Mouse (Mus musculus): ENCODE results near the gene Vps37c. TPM values are rescaled to one million over a fixed set of nuclear protein-coding genes. Genes with fewer than 3 reads are reported as not detected.

Gene Vps37c
- polyA plus RNA-seq, 1 experiment from 2014 or later: 23.1 TPM

- 72% methylated on average over 4 of the region's 4 CpGs for whole genome bisulfite sequencing
- no peaks in the 10 kb centered on the region for H3K27me3 ChIP-seq (ENCODE audit: control insufficient read depth, insufficient read depth, low read length)
- H3K4me1 ChIP-seq (ENCODE audit: control insufficient read depth, insufficient read depth, low read length): no peaks in the 10 kb centered on the region
- no peak within 1 kb of the TSS for H3K27ac ChIP-seq (ENCODE audit: low read depth, low read length)
- H3K4me2 ChIP-seq (ENCODE audit: low read depth, low read length): no peak within 1 kb of the TSS
- ATAC-seq (ENCODE audit: low read depth): no peak
- H3K36me3 ChIP-seq (ENCODE audit: control insufficient read depth, insufficient read depth, low read length): no peaks in the 10 kb centered on the region
- H3K9me3 ChIP-seq (ENCODE audit: control insufficient read depth, low read length): no peaks in the 10 kb centered on the region
- H3K4me3 ChIP-seq (ENCODE audit: low read depth, low read length): no peak within 1 kb of the TSS
- H3K9ac ChIP-seq (replicated peaks; ENCODE audit: low read depth, low read length): no peak within 1 kb of the TSS
Observed at GRCm38 (mm10) chr19:10738811-10739210, 50.3 kb downstream of the Vps37c start, which contains the start of gene Cd5. TSS of gene Cd5 (minus strand) at chr19:10739002.

- 96% methylated on average over 4 of the region's 4 CpGs for WGBS
- H3K4me1 ChIP-seq (ENCODE audit: control insufficient read depth, insufficient read depth, low read length): no peaks in the 10 kb centered on the region
- H3K9ac ChIP-seq (replicated peaks; ENCODE audit: low read depth, low read length): no peak overlapping the region
- H3K4me3 ChIP-seq (ENCODE audit: low read depth, low read length): no peak overlapping the region
- no peak overlapping the region for H3K4me2 ChIP-seq (ENCODE audit: low read depth, low read length)
- H3K36me3 ChIP-seq (ENCODE audit: control insufficient read depth, insufficient read depth, low read length): no peaks in the 10 kb centered on the region
- H3K9me3 ChIP-seq (ENCODE audit: control insufficient read depth, low read length): no peaks in the 10 kb centered on the region
- no peak overlapping the region for H3K27ac ChIP-seq (ENCODE audit: low read depth, low read length)
- no peak for ATAC-seq (ENCODE audit: low read depth)
- no peaks in the 10 kb centered on the region for H3K27me3 ChIP-seq (ENCODE audit: control insufficient read depth, insufficient read depth, low read length)
Observed at GRCm38 (mm10) chr19:10739916-10740315, 51.4 kb downstream of the Vps37c start.

GRCm38 (mm10) chr19:10740641-10741440, 52.3 kb downstream of the Vps37c start:
- no peak overlapping the region for H3K4me3 ChIP-seq (ENCODE audit: low read depth, low read length)
- no peak overlapping the region for H3K9ac ChIP-seq (replicated peaks; ENCODE audit: low read depth, low read length)
- H3K36me3 ChIP-seq (ENCODE audit: control insufficient read depth, insufficient read depth, low read length): no peaks in the 10 kb centered on the region
- no peak for ATAC-seq (ENCODE audit: low read depth)
- 47% methylated on average over 11 of the region's 11 CpGs for WGBS
- no peaks in the 10 kb centered on the region for H3K9me3 ChIP-seq (ENCODE audit: control insufficient read depth, low read length)
- no peak overlapping the region for H3K4me2 ChIP-seq (ENCODE audit: low read depth, low read length)
- H3K27me3 ChIP-seq (ENCODE audit: control insufficient read depth, insufficient read depth, low read length): no peaks in the 10 kb centered on the region
- no peak overlapping the region for H3K27ac ChIP-seq (ENCODE audit: low read depth, low read length)
- no peaks in the 10 kb centered on the region for H3K4me1 ChIP-seq (ENCODE audit: control insufficient read depth, insufficient read depth, low read length)

- Histone ChIP-seq H3K4me1 (ENCODE audit: control insufficient read depth, insufficient read depth, low read length) (no peaks in the 10 kb centered on the region), H3K27ac (ENCODE audit: low read depth, low read length) (no peak overlapping the region), H3K4me3 (ENCODE audit: low read depth, low read length) (no peak overlapping the region)
Observed at GRCm38 (mm10) chr19:10742145-10742544, 53.6 kb downstream of the Vps37c start.

GRCm38 (mm10) chr19:10742565-10742964, 54.0 kb downstream of the Vps37c start:
- Histone ChIP-seq H3K4me1 (ENCODE audit: control insufficient read depth, insufficient read depth, low read length) (no peaks in the 10 kb centered on the region), H3K9ac (replicated peaks; ENCODE audit: low read depth, low read length) (no peak overlapping the region), H3K27me3 (ENCODE audit: control insufficient read depth, insufficient read depth, low read length) (no peaks in the 10 kb centered on the region), H3K27ac (ENCODE audit: low read depth, low read length) (no peak overlapping the region), H3K9me3 (ENCODE audit: control insufficient read depth, low read length) (no peaks in the 10 kb centered on the region), H3K36me3 (ENCODE audit: control insufficient read depth, insufficient read depth, low read length) (no peaks in the 10 kb centered on the region), H3K4me2 (ENCODE audit: low read depth, low read length) (no peak overlapping the region), H3K4me3 (ENCODE audit: low read depth, low read length) (no peak overlapping the region)
- no peak for ATAC-seq (ENCODE audit: low read depth)
- 76% methylated on average over 3 of the region's 3 CpGs for WGBS

More at GRCm38 (mm10) chr19:10742145-10742544, 53.6 kb downstream of the Vps37c start:
- H3K27me3 ChIP-seq (ENCODE audit: control insufficient read depth, insufficient read depth, low read length): no peaks in the 10 kb centered on the region
- no peaks in the 10 kb centered on the region for H3K36me3 ChIP-seq (ENCODE audit: control insufficient read depth, insufficient read depth, low read length)
- no peak for ATAC-seq (ENCODE audit: low read depth)
- 79% methylated on average over 6 of the region's 6 CpGs for WGBS
- H3K4me2 ChIP-seq (ENCODE audit: low read depth, low read length): no peak overlapping the region
- no peak overlapping the region for H3K9ac ChIP-seq (replicated peaks; ENCODE audit: low read depth, low read length)
- no peaks in the 10 kb centered on the region for H3K9me3 ChIP-seq (ENCODE audit: control insufficient read depth, low read length)

GRCm38 (mm10) chr19:10747182-10747581, 58.6 kb downstream of the Vps37c start:
- Histone ChIP-seq H3K4me3 (ENCODE audit: low read depth, low read length) (no peak overlapping the region), H3K36me3 (ENCODE audit: control insufficient read depth, insufficient read depth, low read length) (no peaks in the 10 kb centered on the region), H3K9ac (replicated peaks; ENCODE audit: low read depth, low read length) (no peak overlapping the region), H3K4me1 (ENCODE audit: control insufficient read depth, insufficient read depth, low read length) (no peaks in the 10 kb centered on the region), H3K27me3 (ENCODE audit: control insufficient read depth, insufficient read depth, low read length) (no peaks in the 10 kb centered on the region), H3K27ac (ENCODE audit: low read depth, low read length) (no peak overlapping the region), H3K9me3 (ENCODE audit: control insufficient read depth, low read length) (no peaks in the 10 kb centered on the region), H3K4me2 (ENCODE audit: low read depth, low read length) (no peak overlapping the region)
- WGBS: 90% methylated on average over 7 of the region's 7 CpGs
- no peak for ATAC-seq (ENCODE audit: low read depth)

- H3K27me3 ChIP-seq (ENCODE audit: control insufficient read depth, insufficient read depth, low read length): no peaks in the 10 kb centered on the region
- H3K27ac ChIP-seq (ENCODE audit: low read depth, low read length): no peak overlapping the region
- H3K4me3 ChIP-seq (ENCODE audit: low read depth, low read length): no peak overlapping the region
- H3K4me2 ChIP-seq (ENCODE audit: low read depth, low read length): no peak overlapping the region
- H3K9me3 ChIP-seq (ENCODE audit: control insufficient read depth, low read length): no peaks in the 10 kb centered on the region
- no peak for ATAC-seq (ENCODE audit: low read depth)
- 89% methylated on average over 6 of the region's 6 CpGs for WGBS
- no peak overlapping the region for H3K9ac ChIP-seq (replicated peaks; ENCODE audit: low read depth, low read length)
- no peaks in the 10 kb centered on the region for H3K36me3 ChIP-seq (ENCODE audit: control insufficient read depth, insufficient read depth, low read length)
- H3K4me1 ChIP-seq (ENCODE audit: control insufficient read depth, insufficient read depth, low read length): no peaks in the 10 kb centered on the region
Observed at GRCm38 (mm10) chr19:10747718-10748117, 59.2 kb downstream of the Vps37c start.

GRCm38 (mm10) chr19:10748401-10749102, 60.0 kb downstream of the Vps37c start:
- Histone ChIP-seq H3K4me2 (ENCODE audit: low read depth, low read length) (no peak overlapping the region), H3K9ac (replicated peaks; ENCODE audit: low read depth, low read length) (no peak overlapping the region), H3K4me1 (ENCODE audit: control insufficient read depth, insufficient read depth, low read length) (no peaks in the 10 kb centered on the region), H3K9me3 (ENCODE audit: control insufficient read depth, low read length) (no peaks in the 10 kb centered on the region), H3K27me3 (ENCODE audit: control insufficient read depth, insufficient read depth, low read length) (no peaks in the 10 kb centered on the region), H3K27ac (ENCODE audit: low read depth, low read length) (no peak overlapping the region), H3K36me3 (ENCODE audit: control insufficient read depth, insufficient read depth, low read length) (no peaks in the 10 kb centered on the region), H3K4me3 (ENCODE audit: low read depth, low read length) (no peak overlapping the region)
- WGBS: 56% methylated on average over 11 of the region's 11 CpGs
- ATAC-seq (ENCODE audit: low read depth): no peak

GRCm38 (mm10) chr19:10749295-10749694, 60.8 kb downstream of the Vps37c start:
- Histone ChIP-seq H3K9me3 (ENCODE audit: control insufficient read depth, low read length) (no peaks in the 10 kb centered on the region), H3K36me3 (ENCODE audit: control insufficient read depth, insufficient read depth, low read length) (no peaks in the 10 kb centered on the region), H3K4me1 (ENCODE audit: control insufficient read depth, insufficient read depth, low read length) (no peaks in the 10 kb centered on the region), H3K27me3 (ENCODE audit: control insufficient read depth, insufficient read depth, low read length) (no peaks in the 10 kb centered on the region), H3K4me2 (ENCODE audit: low read depth, low read length) (no peak overlapping the region), H3K9ac (replicated peaks; ENCODE audit: low read depth, low read length) (no peak overlapping the region), H3K27ac (ENCODE audit: low read depth, low read length) (no peak overlapping the region), H3K4me3 (ENCODE audit: low read depth, low read length) (no peak overlapping the region)
- WGBS: 94% methylated on average over 6 of the region's 6 CpGs
- ATAC-seq (ENCODE audit: low read depth): no peak

Measured in neural tube, embryonic 14.5 days (tissue).